Mouse (Mus musculus): ENCODE measurements around the gene Zfp428. TPM values are rescaled to one million over a fixed set of nuclear protein-coding genes. Genes with fewer than 3 reads are reported as not detected.

Zfp428 gene
- 181 and 201 TPM in 2 replicates for polyA plus RNA-seq (2014; fragmentation: Nextera tagmentation; extraction: Ambion mirVana)

- peaks cover 27% of the 10 kb centered on the region for H3K4me1 ChIP-seq (replicated peaks; ENCODE audit: control insufficient read depth, insufficient read depth, low read length)
These were observed at the start of gene Zfp428 for GRCm38 (mm10) chr7:24506838-24507725. Gene Zfp428 (plus strand): TSS chr7:24507006.

GRCm38 (mm10) chr7:24457726-24458370, 49.0 kb upstream of the Zfp428 start:
- no peak overlapping the region for H3K27ac ChIP-seq
- DNase-seq (ENCODE audit: low spot score) (no peak), ATAC-seq (ENCODE audit: low FRiP score) (no peak)
- H3K27me3 ChIP-seq (ENCODE audit: control insufficient read depth, insufficient read depth, low read length) = no peaks in the 10 kb centered on the region; the same call in 1 of the 2 replicates
- no peak overlapping the region for H3K4me2 ChIP-seq (replicated peaks)
- H3K4me1 ChIP-seq (replicated peaks; ENCODE audit: control insufficient read depth, insufficient read depth, low read length) = peaks cover 5% of the 10 kb centered on the region; the same call in 1 of the 2 replicates
- H3K36me3 ChIP-seq (replicated peaks; ENCODE audit: control insufficient read depth, insufficient read depth) = no peaks in the 10 kb centered on the region
- H3K9ac ChIP-seq = no peak overlapping the region
- 67% methylated on average over 10 of the region's 10 CpGs for WGBS
- H3K9me3 ChIP-seq (ENCODE audit: control insufficient read depth, low read length) = no peaks in the 10 kb centered on the region
- H3K4me3 ChIP-seq (replicated peaks; ENCODE audit: low read length) = no peak overlapping the region

More at GRCm38 (mm10) chr7:24506838-24507725, at the start of gene Zfp428:
- Histone ChIP-seq H3K27ac (peak within 1 kb of the TSS; percentile 100), H3K9me3 (ENCODE audit: control insufficient read depth, low read length) (no peaks in the 10 kb centered on the region), H3K4me3 (replicated peaks; ENCODE audit: low read length) (peak within 1 kb of the TSS; percentile 69), H3K36me3 (replicated peaks; ENCODE audit: control insufficient read depth, insufficient read depth) (peaks cover 34% of the 10 kb centered on the region), H3K4me2 (replicated peaks) (peak within 1 kb of the TSS; percentile 81), H3K27me3 (ENCODE audit: control insufficient read depth, insufficient read depth, low read length) (no peaks in the 10 kb centered on the region), H3K9ac (peak within 1 kb of the TSS; percentile 91)
- under 1% methylated on average over 80 of the region's 84 CpGs for WGBS
- DNase-seq (ENCODE audit: low spot score) (peak; percentile 92), ATAC-seq (ENCODE audit: low FRiP score) (peak; percentile 91)

- Histone ChIP-seq H3K36me3 (replicated peaks; ENCODE audit: control insufficient read depth, insufficient read depth) (no peaks in the 10 kb centered on the region), H3K27ac (no peak overlapping the region), H3K9me3 (ENCODE audit: control insufficient read depth, low read length) (no peaks in the 10 kb centered on the region), H3K27me3 (ENCODE audit: control insufficient read depth, insufficient read depth, low read length) (no peaks in the 10 kb centered on the region; the same call in 1 of the 2 replicates), H3K4me1 (replicated peaks; ENCODE audit: control insufficient read depth, insufficient read depth, low read length) (peaks cover 5% of the 10 kb centered on the region; the same call in 1 of the 2 replicates), H3K4me3 (replicated peaks; ENCODE audit: low read length) (no peak overlapping the region), H3K4me2 (replicated peaks) (no peak overlapping the region), H3K9ac (no peak overlapping the region)
- WGBS = 86% methylated on average over 5 of the region's 5 CpGs
- DNase-seq (ENCODE audit: low spot score) = no peak
- ATAC-seq (ENCODE audit: low FRiP score) = no peak
These were observed 47.4 kb upstream of the Zfp428 start for GRCm38 (mm10) chr7:24459440-24459839.

- H3K9ac ChIP-seq = no peak overlapping the region
These were observed 47.0 kb upstream of the Zfp428 start for GRCm38 (mm10) chr7:24459843-24460242.

GRCm38 (mm10) chr7:24461376-24462051, 45.3 kb upstream of the Zfp428 start:
- 70% methylated on average over 14 of the region's 14 CpGs for WGBS
- Histone ChIP-seq H3K27ac (no peak overlapping the region), H3K27me3 (ENCODE audit: control insufficient read depth, insufficient read depth, low read length) (no peaks in the 10 kb centered on the region; the same call in 1 of the 2 replicates), H3K9me3 (ENCODE audit: control insufficient read depth, low read length) (no peaks in the 10 kb centered on the region), H3K4me2 (replicated peaks) (no peak overlapping the region), H3K4me1 (replicated peaks; ENCODE audit: control insufficient read depth, insufficient read depth, low read length) (peaks cover 5% of the 10 kb centered on the region; the same call in 1 of the 2 replicates), H3K4me3 (replicated peaks; ENCODE audit: low read length) (no peak overlapping the region), H3K9ac (no peak overlapping the region), H3K36me3 (replicated peaks; ENCODE audit: control insufficient read depth, insufficient read depth) (no peaks in the 10 kb centered on the region)
- no peak for DNase-seq (ENCODE audit: low spot score)
- ATAC-seq (ENCODE audit: low FRiP score) = no peak

More at GRCm38 (mm10) chr7:24459843-24460242, 47.0 kb upstream of the Zfp428 start:
- no peak overlapping the region for H3K4me3 ChIP-seq (replicated peaks; ENCODE audit: low read length)
- H3K27ac ChIP-seq = no peak overlapping the region
- 68% methylated on average over 3 of the region's 3 CpGs for WGBS
- no peaks in the 10 kb centered on the region for H3K36me3 ChIP-seq (replicated peaks; ENCODE audit: control insufficient read depth, insufficient read depth)
- H3K9me3 ChIP-seq (ENCODE audit: control insufficient read depth, low read length) = no peaks in the 10 kb centered on the region
- H3K27me3 ChIP-seq (ENCODE audit: control insufficient read depth, insufficient read depth, low read length) = no peaks in the 10 kb centered on the region; the same call in 1 of the 2 replicates
- H3K4me2 ChIP-seq (replicated peaks) = no peak overlapping the region
- DNase-seq (ENCODE audit: low spot score) = no peak
- H3K4me1 ChIP-seq (replicated peaks; ENCODE audit: control insufficient read depth, insufficient read depth, low read length) = peaks cover 5% of the 10 kb centered on the region; the same call in 1 of the 2 replicates
- ATAC-seq (ENCODE audit: low FRiP score) = no peak

- Histone ChIP-seq H3K9me3 (ENCODE audit: control insufficient read depth, low read length) (no peaks in the 10 kb centered on the region), H3K9ac (no peak within 1 kb of the TSS), H3K4me2 (replicated peaks) (peak within 1 kb of the TSS; percentile 29), H3K4me3 (replicated peaks; ENCODE audit: low read length) (no peak within 1 kb of the TSS), H3K27ac (no peak within 1 kb of the TSS), H3K27me3 (ENCODE audit: control insufficient read depth, insufficient read depth, low read length) (no peaks in the 10 kb centered on the region; the same call in 1 of the 2 replicates), H3K4me1 (replicated peaks; ENCODE audit: control insufficient read depth, insufficient read depth, low read length) (peaks cover 5% of the 10 kb centered on the region; the same call in 1 of the 2 replicates), H3K36me3 (replicated peaks; ENCODE audit: control insufficient read depth, insufficient read depth) (no peaks in the 10 kb centered on the region)
- 5% methylated on average over 27 of the region's 27 CpGs for WGBS
- ATAC-seq (ENCODE audit: low FRiP score) = peak; percentile 11; the same call in 1 of the 2 replicates
- DNase-seq (ENCODE audit: low spot score) = peak; percentile 33
These were observed 44.2 kb upstream of the Zfp428 start, which contains the start of gene Plaur for GRCm38 (mm10) chr7:24462388-24463319. Gene Plaur (plus strand): TSS chr7:24462484.

- Histone ChIP-seq H3K4me3 (replicated peaks; ENCODE audit: low read length) (no peak overlapping the region), H3K27ac (no peak overlapping the region), H3K36me3 (replicated peaks; ENCODE audit: control insufficient read depth, insufficient read depth) (no peaks in the 10 kb centered on the region), H3K4me1 (replicated peaks; ENCODE audit: control insufficient read depth, insufficient read depth, low read length) (peaks cover 5% of the 10 kb centered on the region; the same call in 1 of the 2 replicates), H3K4me2 (replicated peaks) (no peak overlapping the region), H3K9me3 (ENCODE audit: control insufficient read depth, low read length) (no peaks in the 10 kb centered on the region), H3K9ac (no peak overlapping the region), H3K27me3 (ENCODE audit: control insufficient read depth, insufficient read depth, low read length) (no peaks in the 10 kb centered on the region; the same call in 1 of the 2 replicates)
- 93% methylated on average over 6 of the region's 6 CpGs for WGBS
- no peak for DNase-seq (ENCODE audit: low spot score)
- no peak for ATAC-seq (ENCODE audit: low FRiP score)
These were observed 40.0 kb upstream of the Zfp428 start for GRCm38 (mm10) chr7:24466835-24467234.

- H3K36me3 ChIP-seq (replicated peaks; ENCODE audit: control insufficient read depth, insufficient read depth) = no peaks in the 10 kb centered on the region
- no peaks in the 10 kb centered on the region for H3K4me1 ChIP-seq (replicated peaks; ENCODE audit: control insufficient read depth, insufficient read depth, low read length)
- H3K4me2 ChIP-seq (replicated peaks) = no peak overlapping the region
- H3K27me3 ChIP-seq (ENCODE audit: control insufficient read depth, insufficient read depth, low read length) = no peaks in the 10 kb centered on the region
- WGBS = 84% methylated on average over 5 of the region's 5 CpGs
- H3K9ac ChIP-seq = no peak overlapping the region
- no peak for DNase-seq (ENCODE audit: low spot score)
- H3K27ac ChIP-seq = no peak overlapping the region
- no peaks in the 10 kb centered on the region for H3K9me3 ChIP-seq (ENCODE audit: control insufficient read depth, low read length)
- ATAC-seq (ENCODE audit: low FRiP score) = no peak
- no peak overlapping the region for H3K4me3 ChIP-seq (replicated peaks; ENCODE audit: low read length)
These were observed 38.9 kb upstream of the Zfp428 start for GRCm38 (mm10) chr7:24467886-24468285.

Measured in hindbrain, embryonic 14.5 days (tissue).